Mouse (Mus musculus): ENCODE results near the gene Pdk4. TPM values are rescaled to one million over a fixed set of nuclear protein-coding genes. Genes with fewer than 3 reads are reported as not detected.

Gene Pdk4
- total and polyA plus RNA-seq, 2 experiments from 2014 or later = 0.99 to 2.1 TPM

DNA sequence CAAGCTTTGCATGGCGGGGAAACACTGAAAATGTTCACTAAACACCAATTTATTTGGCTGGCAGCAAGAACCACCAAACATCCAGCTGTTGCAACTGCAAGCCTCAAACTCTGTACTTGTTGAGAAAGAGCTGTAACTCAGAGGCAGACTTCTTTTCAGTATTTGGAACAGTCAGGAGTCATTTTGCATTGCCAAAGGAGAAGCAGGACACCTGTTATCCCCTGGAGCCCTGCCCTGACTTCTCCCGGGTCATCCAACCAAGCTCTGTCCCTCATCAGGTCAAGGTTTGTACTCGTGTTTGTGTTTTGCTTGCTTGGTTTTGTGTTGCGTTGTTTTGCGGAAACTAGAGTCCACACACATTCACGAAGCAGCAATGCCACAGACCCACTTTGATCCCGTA is 11.1 kb downstream of the Pdk4 start:
- no peak overlapping the region for H3K27ac ChIP-seq (ENCODE audit: low read depth, low read length)
- no peak overlapping the region for H3K4me2 ChIP-seq (ENCODE audit: low read depth, low read length, poor library complexity, severe bottlenecking)
- no peaks in the 10 kb centered on the region for H3K27me3 ChIP-seq (ENCODE audit: insufficient read depth, low read length)
- no peaks in the 10 kb centered on the region for H3K9me3 ChIP-seq (ENCODE audit: low read length)
- H3K36me3 ChIP-seq (ENCODE audit: insufficient read depth, low read length) = no peaks in the 10 kb centered on the region
- H3K4me3 ChIP-seq (ENCODE audit: low read depth, low read length) = no peak overlapping the region
- H3K9ac ChIP-seq (replicated peaks; ENCODE audit: low read length, poor library complexity, severe bottlenecking) = no peak overlapping the region
- TF ChIP-seq CTCF (IDR thresholded peaks at IDR 0.05) = no peak
- no peaks in the 10 kb centered on the region for H3K4me1 ChIP-seq (ENCODE audit: insufficient read depth, low read length)
- DNase-seq (ENCODE audit: low spot score) = no peak
- 93% methylated on average over 7 of the region's 7 CpGs for WGBS
- ATAC-seq (ENCODE audit: low FRiP score) = no peak

DNA sequence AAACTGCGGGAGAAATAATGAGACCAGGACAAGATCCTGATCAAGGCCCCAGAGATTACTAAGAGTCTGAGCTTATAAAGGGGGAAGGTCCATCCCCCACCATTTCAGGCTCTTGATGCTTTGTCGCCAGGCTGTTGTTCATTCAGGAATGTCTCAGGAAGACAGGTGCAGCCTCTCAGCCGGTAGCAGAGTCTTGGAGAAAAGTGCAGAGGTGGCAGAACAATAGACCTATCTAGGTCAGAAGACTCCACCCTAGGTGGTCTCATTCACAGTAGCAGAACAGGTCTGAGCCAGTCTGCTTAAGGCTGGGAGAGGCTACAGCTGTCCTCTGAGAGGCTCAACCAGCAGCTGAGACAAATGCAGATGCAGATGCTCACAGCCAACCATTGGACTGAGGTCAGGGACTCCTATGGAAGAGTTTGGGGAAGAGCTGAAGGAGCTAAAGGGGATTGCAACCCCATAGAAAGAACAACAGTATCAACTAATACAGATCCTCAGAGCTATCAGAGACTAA is 13.8 kb downstream of the Pdk4 start:
- H3K9ac ChIP-seq (replicated peaks; ENCODE audit: low read length, poor library complexity, severe bottlenecking) = no peak overlapping the region
- TF ChIP-seq CTCF (IDR thresholded peaks at IDR 0.05) = no peak
- H3K4me1 ChIP-seq (ENCODE audit: insufficient read depth, low read length) = no peaks in the 10 kb centered on the region
- no peak for ATAC-seq (ENCODE audit: low FRiP score)
- WGBS = 58% methylated on average over 3 of the region's 3 CpGs
- no peak overlapping the region for H3K27ac ChIP-seq (ENCODE audit: low read depth, low read length)
- no peak overlapping the region for H3K4me2 ChIP-seq (ENCODE audit: low read depth, low read length, poor library complexity, severe bottlenecking)
- no peak for DNase-seq (ENCODE audit: low spot score)
- no peaks in the 10 kb centered on the region for H3K9me3 ChIP-seq (ENCODE audit: low read length)
- no peak overlapping the region for H3K4me3 ChIP-seq (ENCODE audit: low read depth, low read length)
- H3K27me3 ChIP-seq (ENCODE audit: insufficient read depth, low read length) = no peaks in the 10 kb centered on the region
- H3K36me3 ChIP-seq (ENCODE audit: insufficient read depth, low read length) = no peaks in the 10 kb centered on the region

DNA sequence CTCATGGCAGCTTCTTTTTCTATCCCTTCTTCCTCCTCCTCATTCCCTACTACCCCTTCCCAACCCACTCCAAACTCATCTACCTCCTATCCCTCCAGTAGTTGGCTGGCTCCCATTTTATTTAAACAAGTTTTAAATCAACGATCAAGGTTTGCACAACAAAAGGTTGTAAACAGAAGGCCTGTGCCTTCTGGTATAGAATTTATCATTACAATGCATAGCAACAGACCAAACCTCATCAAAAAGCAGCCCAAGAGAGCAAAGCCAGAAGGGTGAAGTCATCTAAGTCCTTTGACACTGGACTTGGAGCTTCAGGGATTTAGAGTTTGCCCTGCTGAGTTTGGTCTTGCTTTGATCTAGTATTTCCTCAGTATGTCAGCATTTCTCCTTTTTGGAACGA is 15.0 kb downstream of the Pdk4 start:
- Histone ChIP-seq H3K9me3 (ENCODE audit: low read length) (no peaks in the 10 kb centered on the region), H3K27me3 (ENCODE audit: insufficient read depth, low read length) (no peaks in the 10 kb centered on the region), H3K4me3 (ENCODE audit: low read depth, low read length) (no peak overlapping the region), H3K27ac (ENCODE audit: low read depth, low read length) (no peak overlapping the region), H3K36me3 (ENCODE audit: insufficient read depth, low read length) (no peaks in the 10 kb centered on the region), H3K9ac (replicated peaks; ENCODE audit: low read length, poor library complexity, severe bottlenecking) (no peak overlapping the region), H3K4me1 (ENCODE audit: insufficient read depth, low read length) (no peaks in the 10 kb centered on the region), H3K4me2 (ENCODE audit: low read depth, low read length, poor library complexity, severe bottlenecking) (no peak overlapping the region)
- DNase-seq (ENCODE audit: low spot score) = no peak
- TF ChIP-seq CTCF (IDR thresholded peaks at IDR 0.05) = no peak
- 93% methylated on average over 2 of the region's 2 CpGs for WGBS
- no peak for ATAC-seq (ENCODE audit: low FRiP score)

- TF ChIP-seq CTCF (IDR thresholded peaks at IDR 0.05) = no peak
- Histone ChIP-seq H3K9me3 (ENCODE audit: low read length) (no peaks in the 10 kb centered on the region), H3K27me3 (ENCODE audit: insufficient read depth, low read length) (no peaks in the 10 kb centered on the region), H3K4me3 (ENCODE audit: low read depth, low read length) (no peak overlapping the region), H3K4me2 (ENCODE audit: low read depth, low read length, poor library complexity, severe bottlenecking) (no peak overlapping the region), H3K27ac (ENCODE audit: low read depth, low read length) (no peak overlapping the region), H3K36me3 (ENCODE audit: insufficient read depth, low read length) (no peaks in the 10 kb centered on the region), H3K4me1 (ENCODE audit: insufficient read depth, low read length) (no peaks in the 10 kb centered on the region), H3K9ac (replicated peaks; ENCODE audit: low read length, poor library complexity, severe bottlenecking) (no peak overlapping the region)
- no peak for DNase-seq (ENCODE audit: low spot score)
- 63% methylated on average over 1 of the region's 1 CpGs for WGBS
- no peak for ATAC-seq (ENCODE audit: low FRiP score)
These were observed 22.1 kb downstream of the Pdk4 start for GRCm38 (mm10) chr6:5474021-5474420.

- TF ChIP-seq CTCF (IDR thresholded peaks at IDR 0.05) = no peak
- H3K27ac ChIP-seq (ENCODE audit: low read depth, low read length) = no peak overlapping the region
- H3K9me3 ChIP-seq (ENCODE audit: low read length) = no peaks in the 10 kb centered on the region
- 93% methylated on average over 2 of the region's 2 CpGs for WGBS
- no peak overlapping the region for H3K4me3 ChIP-seq (ENCODE audit: low read depth, low read length)
- H3K36me3 ChIP-seq (ENCODE audit: insufficient read depth, low read length) = no peaks in the 10 kb centered on the region
- H3K9ac ChIP-seq (replicated peaks; ENCODE audit: low read length, poor library complexity, severe bottlenecking) = no peak overlapping the region
- no peaks in the 10 kb centered on the region for H3K27me3 ChIP-seq (ENCODE audit: insufficient read depth, low read length)
- ATAC-seq (ENCODE audit: low FRiP score) (no peak), DNase-seq (ENCODE audit: low spot score) (no peak)
- no peaks in the 10 kb centered on the region for H3K4me1 ChIP-seq (ENCODE audit: insufficient read depth, low read length)
- no peak overlapping the region for H3K4me2 ChIP-seq (ENCODE audit: low read depth, low read length, poor library complexity, severe bottlenecking)
These were observed 23.4 kb downstream of the Pdk4 start for GRCm38 (mm10) chr6:5472692-5473091.

GRCm38 (mm10) chr6:5470480-5471318 is 25.4 kb downstream of the Pdk4 start:
- ATAC-seq (ENCODE audit: low FRiP score) (peak; percentile 78), DNase-seq (ENCODE audit: low spot score) (peak; percentile 27)
- TF ChIP-seq CTCF (IDR thresholded peaks at IDR 0.05) = no peak
- no peak overlapping the region for H3K27ac ChIP-seq (ENCODE audit: low read depth, low read length)
- no peak overlapping the region for H3K4me3 ChIP-seq (ENCODE audit: low read depth, low read length)
- H3K4me1 ChIP-seq (ENCODE audit: insufficient read depth, low read length) = no peaks in the 10 kb centered on the region
- no peaks in the 10 kb centered on the region for H3K36me3 ChIP-seq (ENCODE audit: insufficient read depth, low read length)
- H3K9me3 ChIP-seq (ENCODE audit: low read length) = no peaks in the 10 kb centered on the region
- H3K9ac ChIP-seq (replicated peaks; ENCODE audit: low read length, poor library complexity, severe bottlenecking) = no peak overlapping the region
- H3K27me3 ChIP-seq (ENCODE audit: insufficient read depth, low read length) = no peaks in the 10 kb centered on the region
- 54% methylated on average over 10 of the region's 10 CpGs for whole genome bisulfite sequencing
- no peak overlapping the region for H3K4me2 ChIP-seq (ENCODE audit: low read depth, low read length, poor library complexity, severe bottlenecking)
